Mouse (Mus musculus) midbrain, embryonic 10.5 days (tissue): ENCODE results near the gene B9d2. TPM values are rescaled to one million over a fixed set of nuclear protein-coding genes. Genes with fewer than 3 reads are reported as not detected.

Experiments used
- DNase-seq: peaks from one replicate; pipeline ENCODE4 v3.0.0-alpha.2; 2017; ENCODE audit warnings: low spot score
- H3K27ac ChIP-seq: fragments of 300-500 bp; sonication (generic); replicated peaks from 2 replicates; pipeline ENCODE4 v1.5.1; 2016; ENCODE audit warnings: mild to moderate bottlenecking
- H3K27me3 ChIP-seq: fragments of 300-500 bp; sonication (generic); 2 replicates; pipeline ENCODE4 v1.6.1; 2016; ENCODE audit warnings: low read depth, mild to moderate bottlenecking; ENCODE audit not compliant: poor library complexity, severe bottlenecking
- H3K36me3 ChIP-seq: fragments of 300-500 bp; sonication (generic); 2 replicates; pipeline ENCODE4 v1.6.1; 2016; ENCODE audit warnings: mild to moderate bottlenecking, moderate library complexity
- H3K4me1 ChIP-seq: fragments of 300-500 bp; sonication (generic); 2 replicates; pipeline ENCODE4 v1.6.1; 2016
- H3K4me3 ChIP-seq: fragments of 300-500 bp; sonication (generic); 2 replicates; pipeline ENCODE4 v1.5.1; 2016; ENCODE audit warnings: mild to moderate bottlenecking, moderate library complexity
- H3K9me3 ChIP-seq: fragments of 300-500 bp; sonication (generic); replicated peaks from 2 replicates; pipeline ENCODE4 v1.6.1; 2016; ENCODE audit warnings: mild to moderate bottlenecking
- WGBS: fragments of 180-500 bp; shearing (Covaris S2); methylation state at CpG from one replicate; pipeline ENCODE4 v1.1.7; 2016; 5-methylcytosine and 5-hydroxymethylcytosine counted together
- polyA plus RNA-seq: library from polyadenylated mRNA; unstranded; fragments of >200 nt; fragmentation: Nextera tagmentation; extraction: Ambion mirVana; gene quantifications from 2 replicates; pipeline ENCODE4 v1.2.1, GENCODE M21; 2016

The B9d2 gene
- polyA plus RNA-seq = 38.9 TPM in 2 replicates

GRCm38 (mm10) chr7:25680514-25681258 is at the start of gene B9d2:
TSS of gene B9d2 (plus strand) at chr7:25680780.
- peaks cover 45% of the 10 kb centered on the region for H3K27me3 ChIP-seq
- peak; percentile 94 for DNase-seq
- no peaks in the 10 kb centered on the region for H3K9me3 ChIP-seq
- peak within 1 kb of the TSS; percentile 97 for H3K27ac ChIP-seq
- peak within 1 kb of the TSS; percentile 74 for H3K4me3 ChIP-seq
- peaks cover 14% of the 10 kb centered on the region; the same call in 1 of the 2 replicates for H3K36me3 ChIP-seq
- under 1% methylated on average over 46 of the region's 46 CpGs for WGBS
- peaks cover 15% of the 10 kb centered on the region for H3K4me1 ChIP-seq

DNA sequence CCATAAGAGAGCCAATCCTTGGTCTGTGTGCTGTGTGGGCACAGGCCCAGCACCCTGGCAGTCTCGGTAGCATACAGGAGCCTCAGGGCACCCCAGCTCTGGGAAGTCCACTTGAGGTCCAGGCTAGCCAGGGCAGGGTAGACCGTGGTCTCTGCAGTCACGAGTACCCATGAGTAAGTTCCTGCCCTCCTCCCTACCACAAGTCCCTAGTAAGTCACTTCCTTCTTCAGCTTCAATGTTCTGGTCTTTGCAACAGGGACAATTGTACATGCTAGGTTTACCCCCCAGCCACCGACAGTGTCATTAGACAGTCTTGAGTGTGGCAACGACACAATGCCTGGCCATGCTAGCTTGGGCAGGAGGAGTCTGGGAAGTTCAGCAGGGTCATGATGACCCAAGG is 47.9 kb upstream of the B9d2 start:
- Histone ChIP-seq H3K4me3 (no peak overlapping the region), H3K36me3 (peaks cover 57% of the 10 kb centered on the region)
- 95% methylated on average over 5 of the region's 5 CpGs for WGBS

DNA sequence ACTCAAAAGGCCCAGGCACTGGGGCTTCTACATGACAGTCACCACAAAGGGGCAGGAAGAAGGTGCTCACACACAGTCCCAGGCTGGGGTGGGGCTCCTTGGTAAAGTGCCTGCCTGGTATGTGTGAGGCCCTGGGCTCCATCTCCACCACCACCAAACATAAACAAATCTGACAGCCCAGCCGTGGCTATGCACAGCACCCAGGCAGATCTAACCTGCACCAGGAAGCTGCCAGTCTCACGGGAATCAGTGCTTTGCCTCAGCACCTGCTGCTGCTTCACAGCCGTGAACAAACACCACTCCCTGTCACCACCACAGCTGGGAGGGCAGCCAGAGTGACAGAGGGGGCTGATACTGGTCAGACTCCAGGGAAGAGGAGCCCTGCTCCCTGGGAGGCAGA is 44.2 kb upstream of the B9d2 start:
- Histone ChIP-seq H3K27ac (no peak overlapping the region), H3K4me3 (no peak overlapping the region), H3K27me3 (no peaks in the 10 kb centered on the region), H3K9me3 (no peaks in the 10 kb centered on the region), H3K36me3 (peaks cover 46% of the 10 kb centered on the region), H3K4me1 (no peaks in the 10 kb centered on the region)
- no peak for DNase-seq
- WGBS = 67% methylated on average over 3 of the region's 3 CpGs

More for the DNA sequence above, 47.9 kb upstream of the B9d2 start:
- H3K27ac ChIP-seq = no peak overlapping the region
- peaks cover 16% of the 10 kb centered on the region for H3K27me3 ChIP-seq
- peaks cover 5% of the 10 kb centered on the region for H3K4me1 ChIP-seq
- no peaks in the 10 kb centered on the region for H3K9me3 ChIP-seq
- DNase-seq = no peak

GRCm38 (mm10) chr7:25637099-25637498 is 43.5 kb upstream of the B9d2 start:
- H3K36me3 ChIP-seq = peaks cover 40% of the 10 kb centered on the region

GRCm38 (mm10) chr7:25639754-25640153 is 40.8 kb upstream of the B9d2 start:
- 93% methylated on average over 4 of the region's 4 CpGs for WGBS
- Histone ChIP-seq H3K27me3 (no peaks in the 10 kb centered on the region), H3K4me3 (no peak overlapping the region), H3K27ac (no peak overlapping the region), H3K36me3 (peaks cover 32% of the 10 kb centered on the region), H3K4me1 (no peaks in the 10 kb centered on the region), H3K9me3 (no peaks in the 10 kb centered on the region)
- DNase-seq = no peak

More at GRCm38 (mm10) chr7:25637099-25637498, 43.5 kb upstream of the B9d2 start:
- no peak for DNase-seq
- Histone ChIP-seq H3K27ac (no peak overlapping the region), H3K4me3 (no peak overlapping the region), H3K9me3 (no peaks in the 10 kb centered on the region), H3K27me3 (no peaks in the 10 kb centered on the region), H3K4me1 (no peaks in the 10 kb centered on the region)
- WGBS = 93% methylated on average over 5 of the region's 5 CpGs

DNA sequence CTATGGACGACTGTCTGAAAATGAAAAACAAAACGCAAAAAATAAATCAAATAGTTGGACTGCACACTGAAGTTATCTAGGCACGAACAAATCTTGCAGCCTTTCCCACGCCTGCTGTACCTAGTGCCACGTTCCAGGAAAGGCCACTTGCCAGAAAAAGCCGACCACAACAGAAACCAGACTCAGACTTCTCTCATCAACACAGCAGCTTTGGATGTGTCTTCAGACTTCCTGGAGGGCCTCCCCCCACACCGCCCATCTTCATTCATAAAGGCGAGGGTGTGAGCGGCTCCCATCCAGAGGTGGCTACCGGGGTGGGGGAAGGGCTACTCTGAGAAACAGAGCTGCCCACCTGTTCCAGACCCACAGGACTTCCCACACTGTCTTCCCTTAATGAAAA is 36.4 kb upstream of the B9d2 start:
- no peaks in the 10 kb centered on the region for H3K27me3 ChIP-seq
- peaks cover 4% of the 10 kb centered on the region for H3K4me1 ChIP-seq
- H3K27ac ChIP-seq = no peak overlapping the region
- H3K4me3 ChIP-seq = no peak overlapping the region
- DNase-seq = no peak
- H3K36me3 ChIP-seq = peaks cover 5% of the 10 kb centered on the region
- WGBS = 86% methylated on average over 10 of the region's 10 CpGs
- H3K9me3 ChIP-seq = no peaks in the 10 kb centered on the region

- DNase-seq = no peak
- no peaks in the 10 kb centered on the region for H3K9me3 ChIP-seq
- H3K4me1 ChIP-seq = peaks cover 8% of the 10 kb centered on the region
- no peak overlapping the region for H3K4me3 ChIP-seq
- H3K36me3 ChIP-seq = peaks cover 5% of the 10 kb centered on the region
- 81% methylated on average over 4 of the region's 4 CpGs for WGBS
- H3K27ac ChIP-seq = no peak overlapping the region
- H3K27me3 ChIP-seq = no peaks in the 10 kb centered on the region
These were observed 35.9 kb upstream of the B9d2 start for GRCm38 (mm10) chr7:25644631-25645030.

GRCm38 (mm10) chr7:25645074-25645473 is 35.5 kb upstream of the B9d2 start:
- 45% methylated on average over 14 of the region's 14 CpGs for WGBS

GRCm38 (mm10) chr7:25647574-25648123 is 32.9 kb upstream of the B9d2 start:
- no peaks in the 10 kb centered on the region for H3K36me3 ChIP-seq
- no peak overlapping the region for H3K4me3 ChIP-seq
- H3K27me3 ChIP-seq = no peaks in the 10 kb centered on the region
- no peak for DNase-seq
- 60% methylated on average over 5 of the region's 5 CpGs for WGBS
- H3K9me3 ChIP-seq = no peaks in the 10 kb centered on the region
- H3K4me1 ChIP-seq = peaks cover 8% of the 10 kb centered on the region
- no peak overlapping the region for H3K27ac ChIP-seq

More at GRCm38 (mm10) chr7:25645074-25645473, 35.5 kb upstream of the B9d2 start:
- no peaks in the 10 kb centered on the region for H3K9me3 ChIP-seq
- peaks cover 8% of the 10 kb centered on the region for H3K4me1 ChIP-seq
- no peaks in the 10 kb centered on the region for H3K27me3 ChIP-seq
- no peak overlapping the region for H3K4me3 ChIP-seq
- H3K27ac ChIP-seq = no peak overlapping the region
- peaks cover 5% of the 10 kb centered on the region for H3K36me3 ChIP-seq
- DNase-seq = no peak

DNA sequence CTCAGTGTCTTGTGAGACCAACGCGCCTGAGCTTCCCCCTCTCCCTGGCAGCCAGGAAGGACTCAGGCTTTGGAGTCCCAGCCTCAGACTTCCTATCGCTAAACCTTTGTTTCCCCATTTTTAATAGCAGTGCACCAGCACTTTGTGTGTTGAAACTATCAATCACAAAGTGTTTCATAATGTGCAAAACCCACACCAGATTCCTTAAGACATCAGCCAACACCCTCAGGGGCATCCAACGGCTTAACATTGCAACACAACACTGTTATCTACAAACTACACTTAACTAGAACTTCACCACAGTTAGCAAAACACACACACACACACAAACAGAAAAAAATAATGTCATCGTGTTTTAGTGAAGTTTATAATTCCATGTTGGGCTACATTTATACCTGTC is 30.7 kb upstream of the B9d2 start:
- no peaks in the 10 kb centered on the region for H3K27me3 ChIP-seq
- H3K4me3 ChIP-seq = no peak overlapping the region
- H3K9me3 ChIP-seq = no peaks in the 10 kb centered on the region
- H3K4me1 ChIP-seq = peaks cover 8% of the 10 kb centered on the region
- H3K27ac ChIP-seq = no peak overlapping the region
- WGBS = 85% methylated on average over 5 of the region's 5 CpGs
- DNase-seq = no peak
- H3K36me3 ChIP-seq = no peaks in the 10 kb centered on the region

DNA sequence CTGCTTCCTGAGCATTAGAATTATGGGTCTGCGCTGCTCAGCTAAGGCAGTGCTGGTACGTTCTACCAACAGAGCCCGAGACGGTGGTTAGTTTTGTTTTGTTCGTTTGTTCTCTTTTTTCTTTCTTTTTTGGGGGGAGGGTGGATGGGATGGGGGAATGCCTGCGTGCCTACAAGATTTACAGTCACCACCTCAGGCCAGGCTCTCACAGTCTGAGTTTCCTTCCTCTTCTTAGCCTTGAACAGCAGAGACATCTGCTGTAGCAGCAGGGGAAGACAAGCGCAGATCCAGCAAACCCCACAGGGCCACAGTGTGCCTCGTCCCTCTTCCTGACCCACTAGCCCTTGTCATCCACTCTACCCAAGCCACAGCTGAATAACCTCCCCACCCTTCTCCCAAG is 29.3 kb upstream of the B9d2 start:
- 94% methylated on average over 8 of the region's 8 CpGs for WGBS
- H3K9me3 ChIP-seq = no peaks in the 10 kb centered on the region
- peaks cover 8% of the 10 kb centered on the region for H3K4me1 ChIP-seq
- no peaks in the 10 kb centered on the region for H3K27me3 ChIP-seq
- no peaks in the 10 kb centered on the region for H3K36me3 ChIP-seq
- no peak overlapping the region for H3K27ac ChIP-seq
- DNase-seq = no peak
- no peak overlapping the region for H3K4me3 ChIP-seq

DNA sequence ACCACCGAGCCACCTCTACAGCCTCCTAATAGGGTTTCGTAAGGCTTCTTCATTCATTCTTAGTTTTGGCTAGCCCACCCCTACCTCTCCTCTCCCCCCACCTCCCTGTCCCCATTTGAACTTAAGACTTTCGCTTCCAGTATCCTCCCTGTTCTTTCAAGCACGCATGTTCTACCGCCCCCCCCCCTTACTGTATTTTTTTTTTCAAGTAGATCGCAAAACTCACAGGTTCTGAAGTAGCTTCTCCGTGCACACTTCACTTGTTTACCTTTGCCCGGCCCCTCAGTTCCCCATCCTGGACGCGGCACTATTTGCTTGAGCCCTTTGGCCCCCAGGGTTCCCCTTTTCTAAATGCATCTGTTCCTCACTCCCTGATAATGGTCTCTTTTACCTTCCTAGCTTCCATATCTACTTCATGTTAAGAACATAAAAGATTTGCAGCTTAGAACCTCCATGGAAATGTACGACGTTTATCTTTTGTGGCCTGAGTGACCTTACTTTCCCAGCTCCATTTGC is 28.3 kb upstream of the B9d2 start:
- 94% methylated on average over 12 of the region's 12 CpGs for WGBS
- Histone ChIP-seq H3K36me3 (no peaks in the 10 kb centered on the region), H3K27ac (no peak overlapping the region), H3K9me3 (no peaks in the 10 kb centered on the region), H3K4me3 (no peak overlapping the region), H3K27me3 (no peaks in the 10 kb centered on the region), H3K4me1 (peaks cover 13% of the 10 kb centered on the region)
- DNase-seq = no peak
